Mouse (Mus musculus): ENCODE results near the gene Ube2j2.

GRCm38 (mm10) chr4:155993606-155994005 is 50.0 kb downstream of the Ube2j2 start:
- no peak for TF ChIP-seq CTCF (IDR thresholded peaks at IDR 0.05; ENCODE audit: insufficient read depth, low read depth, low read length)
- no peak for TF ChIP-seq POLR2A (IDR thresholded peaks at IDR 0.05; ENCODE audit: insufficient read depth, low read depth, low read length)
